In genomic region chr17:3702320-3702719, GRCm38 (mm10) we compare ENCODE assay signal across 17 mouse cellular contexts. TPM values are rescaled to one million over a fixed set of nuclear protein-coding genes. Genes with fewer than 3 reads are reported as not detected.
A peak's percentile ranks its signal among the peaks of the same experiment; 100 is the strongest.
DNase-seq lines count a peak whose midpoint lies in the region; ATAC-seq and TF ChIP-seq lines count a peak whose summit lies in the region.
"Had no signal": no experiment of that assay in that cellular context is flagged by ENCODE, and none has a peak within 500 bp of the region (broad histone marks: within the 10 kb centered on the region; RNA-seq: fewer than 3 reads in every experiment).

No protein-coding gene starts in this region.

- no peak overlapping the region for H3K4me3 ChIP-seq in bone marrow macrophage, adult 2 months (ENCODE audit: insufficient read depth, low read length)
- H3K4me3 ChIP-seq in midbrain, embryonic 16.5 days (ENCODE audit: low read depth, low read length): no peak overlapping the region
- H3K4me3 ChIP-seq: heart, embryonic 15.5 days; hindbrain, embryonic 15.5 days; limb, embryonic 10.5 days; stomach, embryonic 15.5 days had no signal

- peak; percentile 3 to 7 for DNase-seq in left cerebral cortex, adult 18-20 months (ENCODE audit: low spot score in 2 of 2)
- no peak for DNase-seq in left cerebral cortex, postnatal 4 days
- DNase-seq in adrenal gland, adult 2 months: peak; percentile 68
- DNase-seq in right cerebral cortex, adult 2 months (ENCODE audit: low spot score in 2 of 2): peak; percentile 21 to 26
- DNase-seq in retina, embryonic 14.5 days (ENCODE audit: low spot score): no peak
- DNase-seq: gastrocnemius, postnatal 36 days; retina, postnatal 1 day had no signal

- H3K27ac ChIP-seq in bone marrow macrophage, adult 2 months (ENCODE audit: insufficient read depth, low read depth, low read length): peak overlapping the region; percentile 19; the same call in 1 of the 2 replicates
- no peak overlapping the region for H3K27ac ChIP-seq in midbrain, embryonic 16.5 days (ENCODE audit: low read length)
- H3K27ac ChIP-seq: heart, embryonic 15.5 days; hindbrain, embryonic 15.5 days; limb, embryonic 10.5 days had no signal

- H3K9me3 ChIP-seq in midbrain, embryonic 16.5 days (replicated peaks; ENCODE audit: control insufficient read depth, low read length, poor library complexity, severe bottlenecking): no peaks in the 10 kb centered on the region
- H3K9me3 ChIP-seq: heart, embryonic 15.5 days; hindbrain, embryonic 15.5 days; limb, embryonic 10.5 days; stomach, embryonic 15.5 days had no signal

- no peak for TF ChIP-seq CTCF in bone marrow macrophage, adult 2 months (IDR thresholded peaks at IDR 0.05; ENCODE audit: low read depth, low read length)

- no peaks in the 10 kb centered on the region for H3K27me3 ChIP-seq in midbrain, embryonic 16.5 days (ENCODE audit: control insufficient read depth, insufficient read depth, low read depth, low read length)
- H3K27me3 ChIP-seq: heart, embryonic 15.5 days; hindbrain, embryonic 15.5 days; stomach, embryonic 15.5 days had no signal

- no peak for TF ChIP-seq POLR2A in bone marrow macrophage, adult 2 months (IDR thresholded peaks at IDR 0.05; ENCODE audit: borderline replicate concordance, low read depth, low read length)

- no peak overlapping the region for H3K9ac ChIP-seq in midbrain, embryonic 16.5 days (ENCODE audit: low read depth, low read length)
- H3K9ac ChIP-seq: heart, embryonic 15.5 days; hindbrain, embryonic 15.5 days; stomach, embryonic 15.5 days had no signal

- peaks cover 6% of the 10 kb centered on the region for H3K4me1 ChIP-seq in bone marrow macrophage, adult 2 months (ENCODE audit: control insufficient read depth, insufficient read depth, low read length)
- H3K4me1 ChIP-seq in midbrain, embryonic 16.5 days (ENCODE audit: control insufficient read depth, insufficient read depth, low read length): no peaks in the 10 kb centered on the region
- H3K4me1 ChIP-seq: heart, embryonic 15.5 days; hindbrain, embryonic 15.5 days; limb, embryonic 10.5 days; stomach, embryonic 15.5 days had no signal

- WGBS in midbrain, embryonic 16.5 days: 61% methylated on average over 3 of the region's 3 CpGs

- ATAC-seq in midbrain, embryonic 16.5 days: no peak

- H3K36me3 ChIP-seq in midbrain, embryonic 16.5 days (ENCODE audit: control insufficient read depth, insufficient read depth, low read length): no peaks in the 10 kb centered on the region
- H3K36me3 ChIP-seq: heart, embryonic 15.5 days; hindbrain, embryonic 15.5 days; limb, embryonic 10.5 days; stomach, embryonic 15.5 days had no signal

- intact Hi-C loops in left cerebral cortex, postnatal 4 days (cut with DNase I): no loop called here

- H3K4me2 ChIP-seq in midbrain, embryonic 16.5 days (ENCODE audit: low read length): no peak overlapping the region
- H3K4me2 ChIP-seq: heart, embryonic 15.5 days; hindbrain, embryonic 15.5 days; stomach, embryonic 15.5 days had no signal

RNA-seq across cellular contexts. Expression of gene Nox3, which starts 6.3 kb away (rescaled TPM):
- under 1 TPM in 1 of 2 experiments, not detected in 1; 0.19 TPM for total RNA-seq in left cerebral cortex, adult 18-20 months (2021)
- total RNA-seq in left cerebral cortex, postnatal 4 days (2021): under 1 TPM in 1 of 2 experiments, not detected in 1; 0.44 TPM
- not detected for total RNA-seq in adrenal gland, adult 2 months (2021)
- not detected in 2 replicates for polyA plus RNA-seq in adrenal gland, adult 2 months (2012; rRNA removed)
- polyA plus RNA-seq in bone marrow macrophage, adult 2 months (2012; ENCODE audit: insufficient read depth, insufficient read length, missing spikeins): not detected in 2 replicates
- polyA plus RNA-seq in midbrain, embryonic 16.5 days (2015; fragmentation: Nextera tagmentation; extraction: Ambion mirVana): not detected in 2 replicates
- total RNA-seq: gastrocnemius, postnatal 36 days had no signal
- polyA plus RNA-seq: heart, embryonic 15.5 days; hindbrain, embryonic 15.5 days; kidney, embryonic 14.5 days; limb, embryonic 10.5 days; liver, embryonic 16.5 days; neural tube, embryonic 11.5 days; stomach, embryonic 15.5 days; urinary bladder, adult 2 months had no signal

Comparison
In these comparisons a context has a peak if more than half of its experiments do, and no peak if none do; other contexts are left out.
1. DNase-seq: peak in left cerebral cortex, adult 18-20 months (2 of 2), adrenal gland, adult 2 months (single experiment) and right cerebral cortex, adult 2 months (2 of 2); none in left cerebral cortex, postnatal 4 days (single experiment) and retina, embryonic 14.5 days (single experiment).